Mouse (Mus musculus): ENCODE results near the gene Ap1b1. TPM values are rescaled to one million over a fixed set of nuclear protein-coding genes. Genes with fewer than 3 reads are reported as not detected.

Ap1b1 gene
- total RNA-seq, 1 experiment from 2014 or later, result 72.2 TPM

- ATAC-seq (replicated peaks; ENCODE audit: low read depth, poor library complexity, severe bottlenecking), result no peak
Measured at GRCm38 (mm10) chr11:4983538-4983937, 3.1 kb upstream of the Ap1b1 start.

GRCm38 (mm10) chr11:4984249-4984648, 2.4 kb upstream of the Ap1b1 start:
- ATAC-seq (replicated peaks; ENCODE audit: low read depth, poor library complexity, severe bottlenecking), result peak; percentile 53

- no peak for ATAC-seq (replicated peaks; ENCODE audit: low read depth, poor library complexity, severe bottlenecking)
Measured at GRCm38 (mm10) chr11:4984799-4985198, 1.8 kb upstream of the Ap1b1 start.

GRCm38 (mm10) chr11:4987487-4987852, 846 bp downstream of the Ap1b1 start:
- no peak for ATAC-seq (replicated peaks; ENCODE audit: low read depth, poor library complexity, severe bottlenecking)

GRCm38 (mm10) chr11:4989187-4989586, 2.6 kb downstream of the Ap1b1 start:
- peak; percentile 64 for ATAC-seq (replicated peaks; ENCODE audit: low read depth, poor library complexity, severe bottlenecking)

GRCm38 (mm10) chr11:4992471-4992870, 5.8 kb downstream of the Ap1b1 start:
- ATAC-seq (replicated peaks; ENCODE audit: low read depth, poor library complexity, severe bottlenecking), result no peak

- ATAC-seq (replicated peaks; ENCODE audit: low read depth, poor library complexity, severe bottlenecking), result no peak
Measured at GRCm38 (mm10) chr11:4995676-4996075, 9.1 kb downstream of the Ap1b1 start.

GRCm38 (mm10) chr11:4996621-4997199, 10.1 kb downstream of the Ap1b1 start:
- ATAC-seq (replicated peaks; ENCODE audit: low read depth, poor library complexity, severe bottlenecking), result no peak

GRCm38 (mm10) chr11:4998352-4998751, 11.7 kb downstream of the Ap1b1 start:
- ATAC-seq (replicated peaks; ENCODE audit: low read depth, poor library complexity, severe bottlenecking), result no peak

- ATAC-seq (replicated peaks; ENCODE audit: low read depth, poor library complexity, severe bottlenecking), result no peak
Measured at GRCm38 (mm10) chr11:4998762-4999161, 12.1 kb downstream of the Ap1b1 start.

GRCm38 (mm10) chr11:5000241-5000640, 13.6 kb downstream of the Ap1b1 start:
- ATAC-seq (replicated peaks; ENCODE audit: low read depth, poor library complexity, severe bottlenecking), result no peak

- no peak for ATAC-seq (replicated peaks; ENCODE audit: low read depth, poor library complexity, severe bottlenecking)
Measured at GRCm38 (mm10) chr11:5002826-5003225, 16.2 kb downstream of the Ap1b1 start.

GRCm38 (mm10) chr11:5005528-5005927, 18.9 kb downstream of the Ap1b1 start:
- no peak for ATAC-seq (replicated peaks; ENCODE audit: low read depth, poor library complexity, severe bottlenecking)

- ATAC-seq (replicated peaks; ENCODE audit: low read depth, poor library complexity, severe bottlenecking), result no peak
Measured at GRCm38 (mm10) chr11:5007186-5007585, 20.6 kb downstream of the Ap1b1 start.

GRCm38 (mm10) chr11:5008867-5009266, 22.2 kb downstream of the Ap1b1 start:
- no peak for ATAC-seq (replicated peaks; ENCODE audit: low read depth, poor library complexity, severe bottlenecking)

- ATAC-seq (replicated peaks; ENCODE audit: low read depth, poor library complexity, severe bottlenecking), result peak; percentile 53; the same call in 1 of the 2 replicates
Measured at GRCm38 (mm10) chr11:5009354-5010074, 22.9 kb downstream of the Ap1b1 start.

GRCm38 (mm10) chr11:5010205-5010604, 23.6 kb downstream of the Ap1b1 start:
- no peak for ATAC-seq (replicated peaks; ENCODE audit: low read depth, poor library complexity, severe bottlenecking)

- no peak for ATAC-seq (replicated peaks; ENCODE audit: low read depth, poor library complexity, severe bottlenecking)
Measured at GRCm38 (mm10) chr11:5011480-5011879, 24.9 kb downstream of the Ap1b1 start.

- ATAC-seq (replicated peaks; ENCODE audit: low read depth, poor library complexity, severe bottlenecking), result peak; percentile 16; the same call in 1 of the 2 replicates
Measured at GRCm38 (mm10) chr11:5012213-5012715, 25.6 kb downstream of the Ap1b1 start.

GRCm38 (mm10) chr11:5015720-5016119, 29.1 kb downstream of the Ap1b1 start:
- ATAC-seq (replicated peaks; ENCODE audit: low read depth, poor library complexity, severe bottlenecking), result peak; percentile 46

- no peak for ATAC-seq (replicated peaks; ENCODE audit: low read depth, poor library complexity, severe bottlenecking)
Measured at GRCm38 (mm10) chr11:5016286-5016685, 29.7 kb downstream of the Ap1b1 start.

GRCm38 (mm10) chr11:5017506-5017905, 30.9 kb downstream of the Ap1b1 start:
- no peak for ATAC-seq (replicated peaks; ENCODE audit: low read depth, poor library complexity, severe bottlenecking)

Data from common myeloid progenitor, adult 5-6 weeks (primary cell).